Mouse (Mus musculus) C2C12 (cell line): ENCODE measurements at regions not wholly inside any gene's neighbourhood (a gene's known extent, or its start where the extent isn't known, plus 50 kb on each side); places are given as distances from the start of the nearest gene placed in this dataset.

Source experiments
- H3K27me3 ChIP-seq: one replicate; pipeline ENCODE4 v1.6.1; 2011; ENCODE audit not compliant: control insufficient read depth, insufficient read depth, insufficient read length
- H3K36me3 ChIP-seq: one replicate; pipeline ENCODE4 v1.6.1; 2011; ENCODE audit not compliant: control insufficient read depth, insufficient read depth
- H3K4me3 ChIP-seq: one replicate; pipeline ENCODE4 v1.5.1; 2011; ENCODE audit warnings: mild to moderate bottlenecking, control low read depth; ENCODE audit not compliant: poor library complexity, insufficient read depth, severe bottlenecking
- H3K79me2 ChIP-seq: one replicate; pipeline ENCODE4 v1.6.1; 2011; ENCODE audit not compliant: control insufficient read depth, insufficient read depth
- H3K79me3 ChIP-seq: one replicate; pipeline ENCODE4 v1.6.1; 2011; ENCODE audit warnings: low read depth, control low read depth
- H3ac ChIP-seq: one replicate; pipeline ENCODE3; 2011; ENCODE audit warnings: low read depth; ENCODE audit not compliant: control insufficient read depth, insufficient read length
- CEBPB ChIP-seq: IDR thresholded peaks from one replicate; pipeline ENCODE4 v1.6.1; 2011; ENCODE audit warnings: low read depth, mild to moderate bottlenecking, control low read depth, moderate library complexity
- CTCF ChIP-seq: IDR thresholded peaks from one replicate; pipeline ENCODE4 v1.5.1; 2011; ENCODE audit not compliant: control insufficient read depth, insufficient read depth, insufficient read length
- FOSL1 ChIP-seq: IDR thresholded peaks from one replicate; pipeline ENCODE4 v1.8.0; 2011; ENCODE audit warnings: mild to moderate bottlenecking, low read length; ENCODE audit not compliant: poor library complexity, insufficient read depth, severe bottlenecking
- MAX ChIP-seq: IDR thresholded peaks from one replicate; pipeline ENCODE4 v1.6.1; 2011; ENCODE audit warnings: mild to moderate bottlenecking, control low read depth
- MYOD1 ChIP-seq: IDR thresholded peaks from one replicate; pipeline ENCODE4 v1.6.1; 2011; ENCODE audit warnings: low read depth; ENCODE audit not compliant: control insufficient read depth, insufficient read length
- MYOG ChIP-seq: IDR thresholded peaks from one replicate; pipeline ENCODE4 v1.6.1; 2011; ENCODE audit not compliant: control insufficient read depth, insufficient read length; ENCODE audit errors: extremely low read depth
- USF1 ChIP-seq: IDR thresholded peaks from one replicate; pipeline ENCODE4 v1.6.1; 2011; ENCODE audit warnings: low read depth, mild to moderate bottlenecking, control low read depth, moderate library complexity

DNA sequence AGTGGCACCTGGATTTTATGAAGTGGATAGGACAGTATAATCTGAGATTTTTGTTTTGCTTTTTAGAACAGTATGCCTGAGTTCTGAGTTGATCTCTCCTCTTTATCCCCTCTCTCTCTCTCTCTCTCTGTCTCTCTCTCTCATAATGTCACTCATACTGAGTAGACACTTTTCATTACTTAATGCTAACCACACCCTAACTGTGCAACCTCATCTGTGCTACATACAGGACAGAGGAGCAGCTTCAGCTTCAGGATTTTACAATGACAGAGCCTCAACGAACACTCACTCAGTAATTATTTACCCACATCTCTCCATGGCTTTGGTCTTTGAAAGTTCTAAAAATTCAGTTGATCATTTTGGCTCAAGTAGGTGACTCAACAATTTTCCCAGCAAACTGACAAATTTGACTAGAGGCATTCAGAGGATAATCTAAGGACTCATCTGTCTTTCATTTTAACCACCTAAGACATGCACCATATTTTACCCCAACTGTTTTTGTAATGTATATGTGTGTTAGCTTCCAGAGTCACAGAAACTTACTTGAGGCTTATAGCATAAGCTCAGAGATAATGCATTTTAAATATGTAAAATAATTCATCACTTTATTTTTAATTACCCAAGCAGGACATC is 256.4 kb upstream of the Myo3a start:
- H3K79me2 ChIP-seq, result no peaks in the 10 kb centered on the region
- no peak overlapping the region for H3K4me3 ChIP-seq
- TF ChIP-seq MYOG, result no peak
- no peak for TF ChIP-seq MYOD1
- no peak for TF ChIP-seq FOSL1
- TF ChIP-seq MAX, result no peak
- TF ChIP-seq CTCF, result no peak
- TF ChIP-seq CEBPB, result no peak
- TF ChIP-seq USF1, result no peak
- H3K36me3 ChIP-seq, result no peaks in the 10 kb centered on the region
- no peaks in the 10 kb centered on the region for H3K27me3 ChIP-seq
- H3ac ChIP-seq, result no peak overlapping the region
- no peaks in the 10 kb centered on the region for H3K79me3 ChIP-seq

- TF ChIP-seq USF1, result no peak
- TF ChIP-seq FOSL1, result no peak
- TF ChIP-seq MAX, result no peak
- no peak for TF ChIP-seq MYOG
- no peak for TF ChIP-seq MYOD1
- no peak for TF ChIP-seq CTCF
- TF ChIP-seq CEBPB, result no peak
Observed at GRCm38 (mm10) chr2:21974599-21974998, 252.7 kb upstream of the Myo3a start.

GRCm38 (mm10) chr2:21975547-21975946 is 251.8 kb upstream of the Myo3a start:
- no peaks in the 10 kb centered on the region for H3K27me3 ChIP-seq
- no peak overlapping the region for H3K4me3 ChIP-seq
- no peaks in the 10 kb centered on the region for H3K79me3 ChIP-seq
- no peaks in the 10 kb centered on the region for H3K36me3 ChIP-seq
- H3ac ChIP-seq, result no peak overlapping the region
- H3K79me2 ChIP-seq, result no peaks in the 10 kb centered on the region
- TF ChIP-seq USF1, result no peak
- no peak for TF ChIP-seq FOSL1
- no peak for TF ChIP-seq MAX
- TF ChIP-seq CTCF, result no peak
- TF ChIP-seq CEBPB, result no peak
- no peak for TF ChIP-seq MYOG
- no peak for TF ChIP-seq MYOD1

More at GRCm38 (mm10) chr2:21974599-21974998, 252.7 kb upstream of the Myo3a start:
- no peak overlapping the region for H3ac ChIP-seq
- H3K27me3 ChIP-seq, result no peaks in the 10 kb centered on the region
- no peaks in the 10 kb centered on the region for H3K36me3 ChIP-seq
- no peak overlapping the region for H3K4me3 ChIP-seq
- no peaks in the 10 kb centered on the region for H3K79me3 ChIP-seq
- H3K79me2 ChIP-seq, result no peaks in the 10 kb centered on the region

GRCm38 (mm10) chr2:21976337-21976736 is 251.0 kb upstream of the Myo3a start:
- TF ChIP-seq CEBPB (no peak), MYOD1 (no peak), MAX (no peak), MYOG (no peak), FOSL1 (no peak), USF1 (no peak), CTCF (no peak)
- H3K79me2 ChIP-seq, result no peaks in the 10 kb centered on the region
- no peaks in the 10 kb centered on the region for H3K36me3 ChIP-seq
- no peak overlapping the region for H3ac ChIP-seq
- no peaks in the 10 kb centered on the region for H3K27me3 ChIP-seq
- no peak overlapping the region for H3K4me3 ChIP-seq
- no peaks in the 10 kb centered on the region for H3K79me3 ChIP-seq

GRCm38 (mm10) chr2:21976831-21977230 is 250.5 kb upstream of the Myo3a start:
- TF ChIP-seq MYOG, result no peak
- no peak for TF ChIP-seq USF1
- no peak for TF ChIP-seq FOSL1
- TF ChIP-seq MYOD1, result no peak
- TF ChIP-seq CTCF, result no peak
- TF ChIP-seq MAX, result no peak
- TF ChIP-seq CEBPB, result no peak
- no peaks in the 10 kb centered on the region for H3K79me3 ChIP-seq
- no peaks in the 10 kb centered on the region for H3K36me3 ChIP-seq
- no peaks in the 10 kb centered on the region for H3K79me2 ChIP-seq
- H3K4me3 ChIP-seq, result no peak overlapping the region
- H3ac ChIP-seq, result no peak overlapping the region
- H3K27me3 ChIP-seq, result no peaks in the 10 kb centered on the region

GRCm38 (mm10) chr2:21980177-21980576 is 247.1 kb upstream of the Myo3a start:
- no peak for TF ChIP-seq MAX
- TF ChIP-seq MYOG, result no peak
- no peak for TF ChIP-seq FOSL1
- TF ChIP-seq MYOD1, result no peak
- TF ChIP-seq CTCF, result no peak
- TF ChIP-seq CEBPB, result no peak
- TF ChIP-seq USF1, result no peak
- no peak overlapping the region for H3K4me3 ChIP-seq

More at GRCm38 (mm10) chr2:21980177-21980576, 247.1 kb upstream of the Myo3a start:
- H3K27me3 ChIP-seq, result no peaks in the 10 kb centered on the region
- no peaks in the 10 kb centered on the region for H3K79me3 ChIP-seq
- H3ac ChIP-seq, result no peak overlapping the region
- H3K79me2 ChIP-seq, result no peaks in the 10 kb centered on the region
- H3K36me3 ChIP-seq, result no peaks in the 10 kb centered on the region
